Mouse (Mus musculus) embryo, embryonic 10.5 days (tissue): ENCODE measurements around the gene Suv39h1.
A peak's percentile ranks its signal among the peaks of the same experiment; 100 is the strongest.
"Not testable (repeated sequence)": the region's sequence is repeated elsewhere in the genome, so short reads cannot be mapped to it uniquely, and the experiment has no call there.

ENCODE experiments used
- DNase-seq: peaks from one replicate; pipeline ENCODE4 v3.0.0-alpha.2; 2015; ENCODE audit warnings: low spot score

Suv39h1 gene

DNA sequence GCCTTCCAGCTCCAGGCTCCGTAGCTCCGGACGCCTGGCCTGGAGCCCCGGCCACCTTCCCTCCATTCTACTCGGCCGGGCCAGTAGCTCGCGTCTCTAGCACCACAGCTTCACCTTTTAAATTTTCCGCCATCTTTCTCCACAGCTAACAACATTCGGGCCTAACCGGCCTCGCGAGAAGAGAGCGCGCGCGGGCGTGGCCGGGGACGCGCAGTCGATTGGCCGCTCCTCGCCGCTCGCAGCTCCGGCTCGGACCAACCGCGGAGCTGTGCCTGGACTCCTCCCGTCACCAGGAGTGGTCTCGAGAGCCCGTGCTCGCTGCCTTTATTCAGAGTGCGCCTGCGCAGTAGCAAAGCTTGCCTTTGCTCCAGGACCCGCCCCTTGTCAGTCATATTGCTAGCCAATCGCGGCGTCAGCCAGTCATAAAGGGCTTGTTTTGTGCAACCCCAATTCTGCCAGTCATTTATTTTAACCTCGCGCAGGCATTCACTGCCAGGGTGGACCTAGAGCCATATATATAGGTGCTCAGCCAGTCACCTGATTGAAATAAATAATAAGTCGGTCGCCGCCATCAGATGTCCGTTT lies at the start of gene Suv39h1:
Suv39h1 (minus strand) TSS at position 331 of the 585 bp plus-strand sequence.
- DNase-seq: peak; percentile 95

DNA sequence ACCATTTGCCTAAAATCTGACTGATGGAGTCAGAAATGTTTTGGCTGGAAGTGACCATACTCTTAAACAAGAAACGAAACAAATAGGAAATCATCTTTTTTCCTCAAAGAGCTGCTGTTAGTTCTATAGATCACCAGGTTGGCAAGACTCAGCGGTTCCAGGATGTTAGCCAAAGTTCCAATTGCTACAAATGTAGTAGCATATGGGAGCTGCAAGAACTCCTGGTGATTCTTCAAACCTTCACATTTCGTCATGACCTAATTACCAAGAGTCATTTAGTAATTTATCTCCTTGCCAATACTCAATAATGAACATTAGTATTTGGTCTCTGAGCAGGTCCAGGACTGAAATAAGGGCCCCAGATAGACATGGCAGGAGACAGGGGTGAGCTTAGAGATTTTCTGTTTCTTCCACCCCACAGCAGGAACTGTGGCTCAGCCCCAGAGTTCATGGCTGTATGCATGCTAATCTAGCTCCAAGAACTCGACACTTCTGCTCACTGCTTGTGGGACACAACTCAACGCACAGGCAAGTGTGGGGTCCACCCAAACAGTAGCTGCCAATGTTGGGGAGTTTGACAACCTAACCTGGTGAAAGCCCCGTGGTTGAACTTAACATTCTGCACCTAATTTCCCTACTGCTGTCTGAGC lies 49.4 kb upstream of the Suv39h1 start:
- no peak for DNase-seq

DNA sequence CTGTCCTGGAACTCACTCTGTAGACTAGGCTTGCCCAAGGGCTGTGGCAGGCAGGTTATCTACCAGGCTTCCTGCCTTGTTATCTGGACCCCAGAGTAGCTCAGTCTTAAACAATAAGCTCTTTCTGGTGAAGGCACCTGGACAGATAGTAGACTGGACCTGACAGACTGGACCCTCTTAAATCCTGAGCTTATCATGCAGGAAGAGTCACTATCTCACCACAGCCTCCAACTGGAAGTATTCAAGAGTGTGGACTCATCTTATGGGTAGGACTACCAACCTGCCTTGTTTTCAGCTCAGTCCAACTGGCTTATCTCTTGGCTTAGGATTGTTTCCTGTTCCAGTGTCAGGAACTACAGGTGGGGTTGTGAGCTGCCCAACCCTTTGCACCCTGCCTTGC lies 42.7 kb upstream of the Suv39h1 start:
- DNase-seq: no peak

DNA sequence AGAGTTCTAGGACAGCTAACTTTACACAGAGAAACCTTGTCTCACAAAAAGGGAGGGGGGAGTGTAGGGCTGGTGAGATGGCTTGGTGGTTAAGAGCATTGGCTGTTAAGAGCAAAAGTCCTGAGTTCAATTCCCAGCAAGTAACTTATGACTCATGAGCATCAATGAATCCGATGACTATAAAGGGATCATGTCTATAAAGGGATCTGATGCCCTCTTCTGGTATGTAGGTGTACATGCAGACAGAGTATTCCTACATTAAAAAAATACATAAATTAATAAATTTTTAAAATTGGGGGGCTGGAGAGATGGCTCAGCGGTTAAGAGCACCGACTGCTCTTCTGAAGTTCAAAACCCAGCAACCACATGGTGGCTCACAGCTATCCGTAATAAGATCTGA lies 40.7 kb upstream of the Suv39h1 start:
- DNase-seq: no peak

DNA sequence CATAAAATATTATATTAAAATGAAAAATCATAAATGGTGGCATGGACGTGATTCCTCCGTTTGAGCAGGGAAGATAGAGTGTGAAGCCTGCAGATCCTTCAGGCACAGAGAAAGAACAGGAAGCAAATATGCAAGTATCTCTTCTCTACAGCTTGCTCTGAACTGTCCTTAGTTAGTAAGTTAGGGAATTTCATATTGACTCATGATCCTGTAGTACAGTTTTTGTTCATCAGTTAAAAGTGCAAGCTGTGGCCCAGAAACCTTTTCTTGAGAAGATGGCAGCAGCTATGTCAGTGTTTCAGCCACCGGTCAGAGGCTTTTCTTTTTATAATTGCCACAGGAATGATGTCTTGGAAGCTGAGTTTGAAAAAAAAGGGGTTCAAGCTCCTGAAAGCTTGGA lies 30.5 kb upstream of the Suv39h1 start:
- no peak for DNase-seq

DNA sequence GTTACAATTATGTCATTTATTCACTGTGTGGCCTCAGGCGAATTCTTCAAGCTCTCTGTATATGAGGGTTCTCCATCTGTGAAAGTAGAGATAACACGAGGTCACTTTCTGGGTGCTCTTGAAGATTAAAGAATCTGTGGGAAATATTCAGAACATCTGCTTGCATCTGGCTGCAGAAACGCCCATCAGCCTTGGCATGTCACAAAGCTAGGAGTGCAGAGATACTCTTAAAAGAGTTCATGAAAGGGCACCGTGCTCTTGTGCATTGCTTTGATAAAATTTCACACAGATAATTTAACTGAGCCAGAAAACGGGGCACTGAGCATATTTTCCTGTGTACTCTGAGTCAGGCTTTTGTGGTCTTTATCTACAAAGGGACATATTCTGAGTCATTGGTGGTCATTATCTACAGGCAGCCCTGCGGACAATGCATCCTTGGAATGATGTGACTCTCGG lies 27.7 kb upstream of the Suv39h1 start:
- peak; percentile 3 for DNase-seq

DNA sequence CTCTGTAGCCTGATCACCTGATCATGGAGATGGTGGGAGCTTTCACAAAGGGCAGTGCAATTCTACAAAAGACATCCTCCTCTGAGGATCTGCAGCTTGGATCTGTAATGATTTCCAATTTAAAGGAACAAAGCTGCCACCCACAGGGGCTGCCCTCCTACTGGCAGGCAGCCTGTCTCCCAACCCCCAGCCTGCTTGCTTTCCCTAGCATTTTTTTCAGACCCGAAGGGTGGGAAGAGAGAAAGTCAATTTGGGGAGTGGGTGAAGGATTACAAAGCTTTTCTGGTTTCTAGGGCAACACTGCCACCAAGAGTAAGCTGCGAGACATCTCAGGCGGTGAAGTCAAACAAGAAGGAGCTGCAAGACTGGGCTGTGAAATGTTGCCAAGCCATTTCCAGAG lies 26.5 kb upstream of the Suv39h1 start:
- peak; percentile 90 for DNase-seq

DNA sequence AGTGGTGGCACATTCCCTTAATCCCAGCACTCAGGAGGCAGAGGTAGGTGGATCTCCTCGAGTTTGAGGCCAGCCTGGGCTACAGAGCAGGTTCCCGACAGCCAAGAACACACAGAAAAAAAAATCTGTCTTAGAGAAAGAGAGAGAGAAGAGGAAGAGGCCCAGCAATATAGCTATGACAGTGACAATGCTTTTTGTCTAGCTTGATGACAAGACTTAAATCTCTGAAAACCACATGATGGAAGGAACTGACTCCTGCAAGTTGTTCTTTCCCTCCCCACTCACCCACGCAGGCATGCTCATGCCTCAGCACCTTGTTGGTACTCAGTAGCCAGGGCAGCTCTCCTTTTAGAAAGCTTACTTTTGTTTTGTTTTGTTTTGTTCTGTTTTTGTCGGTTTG lies 24.9 kb upstream of the Suv39h1 start:
- no peak for DNase-seq

DNA sequence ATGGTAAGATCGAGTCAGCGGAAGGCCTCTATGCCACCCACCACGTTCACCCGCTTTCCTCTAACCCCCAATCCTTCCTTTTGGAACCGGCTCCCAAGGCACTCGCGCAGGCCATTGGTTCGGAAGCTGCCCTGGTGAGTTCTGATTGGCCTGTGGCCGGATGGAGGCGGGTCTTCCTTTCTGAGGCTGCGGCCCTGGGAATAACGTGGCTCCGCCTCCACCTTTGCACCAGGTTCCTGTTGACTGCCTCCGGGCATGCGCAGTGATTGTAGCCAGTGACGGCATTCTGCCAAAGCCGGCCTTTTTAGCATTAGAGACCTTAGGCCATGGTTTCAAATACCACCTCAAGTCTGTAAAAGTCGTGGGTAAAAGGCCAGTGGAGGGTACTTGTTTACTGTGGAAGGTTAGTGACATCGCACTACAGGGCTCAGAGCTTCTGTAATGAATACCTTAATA lies 22.3 kb upstream of the Suv39h1 start:
- peak; percentile 95 for DNase-seq

DNA sequence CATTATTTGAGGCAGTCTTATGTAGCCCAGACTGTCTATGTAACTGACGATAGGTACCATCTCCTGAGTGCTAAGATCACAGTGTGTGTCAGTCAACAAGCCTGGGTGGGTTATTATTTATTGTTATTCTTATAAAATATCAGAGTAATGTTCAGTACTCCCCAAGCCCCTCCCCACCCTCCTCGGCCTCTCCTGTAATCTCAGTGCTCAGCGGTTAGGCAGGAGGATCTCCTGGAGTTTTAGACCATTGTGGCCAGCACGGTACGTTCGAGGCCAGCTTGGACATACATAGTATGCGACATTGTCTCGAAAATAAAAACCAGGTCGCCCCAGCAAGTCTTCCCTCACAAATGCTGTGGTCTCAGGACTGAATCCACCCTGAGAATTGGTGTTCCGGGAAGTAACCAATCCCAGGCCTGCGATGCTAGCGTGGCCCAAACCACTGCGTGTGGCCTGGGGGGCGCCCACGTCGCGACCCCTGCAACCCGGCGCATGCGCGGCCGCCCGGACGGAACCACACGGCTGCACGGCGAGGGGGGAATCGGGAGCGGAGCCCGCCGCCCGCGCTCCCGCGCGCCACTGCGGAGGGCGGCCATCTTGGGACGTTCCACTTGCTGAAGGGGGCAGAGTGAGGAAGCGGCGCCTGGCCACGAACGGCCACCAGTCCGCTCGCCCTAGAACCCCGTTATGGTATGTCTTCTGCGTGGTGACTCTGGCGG lies 21.7 kb upstream of the Suv39h1 start:
- DNase-seq: not testable (repeated sequence)

DNA sequence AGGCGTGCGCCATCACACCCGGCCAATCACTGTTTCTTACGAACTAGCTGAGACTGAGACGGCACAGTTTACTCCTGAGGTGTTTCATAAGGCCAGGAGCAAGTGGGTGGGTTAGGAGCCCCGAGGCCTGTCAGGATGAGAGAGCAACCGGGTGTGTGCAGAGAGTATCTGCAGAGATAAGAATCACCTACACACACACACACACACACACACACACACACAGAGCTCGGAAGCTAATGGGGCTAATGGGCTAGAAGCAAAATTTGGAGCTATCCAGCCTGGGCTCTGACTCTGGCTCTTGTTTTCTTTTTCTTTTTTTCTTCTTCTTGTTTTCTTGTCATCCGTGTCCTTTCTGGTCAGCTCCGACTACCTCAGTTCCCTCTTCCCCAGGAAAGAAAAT lies 21.0 kb upstream of the Suv39h1 start:
- DNase-seq: no peak

DNA sequence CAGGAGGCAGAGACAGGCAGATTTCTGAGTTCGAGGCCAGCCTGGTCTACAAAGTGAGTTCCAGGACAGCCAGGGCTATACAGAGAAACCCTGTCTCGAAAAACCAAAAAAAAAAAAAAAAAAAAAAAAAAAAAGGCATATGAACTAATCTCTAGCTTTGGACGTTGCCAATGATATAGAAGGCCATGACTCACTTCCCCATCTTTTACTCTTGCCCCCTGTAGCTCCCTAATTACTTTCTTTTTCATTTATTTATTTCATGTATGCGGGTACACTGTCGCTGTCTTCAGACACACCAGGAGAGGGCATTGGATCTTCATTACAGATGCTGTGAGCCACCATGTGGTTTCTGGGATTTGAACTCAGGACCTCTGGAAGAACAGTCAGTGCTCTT lies 16.4 kb upstream of the Suv39h1 start:
- not testable (repeated sequence) for DNase-seq

DNA sequence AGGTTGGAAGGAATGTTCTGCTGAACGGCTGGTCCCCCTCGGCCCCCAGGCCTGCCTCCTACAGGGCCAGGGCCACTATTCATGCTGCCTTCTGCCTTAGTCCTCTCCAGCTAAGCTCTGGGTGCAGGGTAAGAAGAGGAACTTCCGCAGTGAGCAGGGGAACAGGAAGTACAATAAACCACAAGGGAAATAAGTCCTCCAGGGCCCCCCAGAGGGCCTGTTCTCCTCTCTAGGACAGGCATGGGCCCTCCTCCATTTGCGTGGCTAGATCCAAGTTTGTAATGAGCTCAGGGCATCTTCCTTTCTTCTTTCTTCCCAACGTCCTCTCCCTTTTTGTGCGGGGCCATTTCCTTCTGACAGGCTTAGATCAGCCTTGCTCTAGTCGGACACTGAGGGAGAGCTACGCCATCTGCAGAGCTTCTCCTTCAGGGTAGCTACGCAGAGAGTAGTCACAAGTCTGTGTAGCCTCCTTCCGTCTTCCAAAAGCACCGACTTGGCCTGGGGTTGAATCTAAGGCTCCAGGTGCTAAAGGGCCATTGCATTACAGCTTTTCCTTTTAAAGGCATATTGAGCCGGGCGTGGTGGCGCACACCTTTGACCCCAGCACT lies 15.9 kb upstream of the Suv39h1 start, which contains the start of gene Was:
Was (minus strand) TSS at position 153 of the 608 bp plus-strand sequence.
- no peak for DNase-seq

DNA sequence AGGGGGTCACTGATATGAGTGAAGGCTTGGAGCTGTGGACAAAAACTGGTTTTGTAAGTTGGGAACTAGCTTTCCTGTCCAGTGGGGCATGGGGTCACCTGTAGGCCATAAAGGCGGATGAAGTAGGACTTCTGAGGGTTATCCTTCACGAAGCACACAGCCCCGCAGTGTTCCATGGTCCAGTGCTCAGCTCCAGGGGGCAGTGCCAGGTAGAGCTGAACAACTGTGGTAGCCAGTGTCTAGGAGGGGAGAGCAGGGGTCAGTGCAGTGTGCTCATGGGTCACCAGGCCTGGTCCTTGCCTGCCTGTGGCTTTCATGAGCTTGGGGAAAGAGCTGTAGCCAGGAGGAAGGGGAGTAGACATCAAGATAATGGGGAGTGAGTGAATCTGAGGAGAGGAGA lies 15.2 kb upstream of the Suv39h1 start:
- DNase-seq: no peak

DNA sequence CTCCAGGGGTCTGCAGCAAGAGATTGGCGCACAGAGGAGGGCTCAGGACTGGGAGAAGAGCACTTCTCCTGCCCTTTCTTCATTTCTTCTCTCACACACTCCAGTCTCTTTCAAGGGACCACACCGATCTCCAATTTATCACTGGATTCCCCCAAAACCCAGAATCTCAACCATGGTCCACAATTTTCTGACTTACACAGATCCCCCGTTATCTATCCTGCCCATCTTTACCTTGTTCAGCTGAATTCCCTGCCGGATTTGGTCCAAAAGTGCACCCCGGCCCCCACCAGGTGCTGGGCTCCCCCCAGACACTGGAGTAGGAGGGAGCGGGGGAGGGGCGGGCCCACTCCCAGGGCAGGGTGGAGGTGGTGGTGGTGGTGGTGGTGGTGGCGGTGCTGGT lies 11.1 kb upstream of the Suv39h1 start:
- DNase-seq: no peak

DNA sequence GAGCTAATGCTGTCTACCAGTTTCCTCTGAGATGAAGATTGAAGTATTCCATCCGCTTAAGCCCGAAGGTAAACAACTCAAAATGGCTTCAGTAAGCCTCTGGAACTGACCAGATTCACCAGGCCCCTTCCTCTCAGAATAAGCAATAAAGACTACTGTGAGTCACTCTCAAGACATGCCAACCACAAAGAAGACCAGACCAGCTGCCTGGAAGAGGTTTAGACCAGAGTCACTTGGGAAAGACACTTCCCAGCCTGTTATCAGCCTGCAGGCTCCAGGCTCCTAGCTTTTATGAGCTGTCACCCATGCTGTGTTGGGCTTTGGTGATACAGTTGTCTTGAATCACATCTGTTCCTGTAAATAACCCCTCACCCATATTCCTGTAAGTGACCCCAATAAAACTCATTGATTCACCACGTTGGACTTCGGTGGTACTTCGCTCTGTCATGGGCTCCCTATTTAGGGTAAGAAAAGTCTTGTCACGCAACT lies 10.3 kb upstream of the Suv39h1 start:
- no peak for DNase-seq

DNA sequence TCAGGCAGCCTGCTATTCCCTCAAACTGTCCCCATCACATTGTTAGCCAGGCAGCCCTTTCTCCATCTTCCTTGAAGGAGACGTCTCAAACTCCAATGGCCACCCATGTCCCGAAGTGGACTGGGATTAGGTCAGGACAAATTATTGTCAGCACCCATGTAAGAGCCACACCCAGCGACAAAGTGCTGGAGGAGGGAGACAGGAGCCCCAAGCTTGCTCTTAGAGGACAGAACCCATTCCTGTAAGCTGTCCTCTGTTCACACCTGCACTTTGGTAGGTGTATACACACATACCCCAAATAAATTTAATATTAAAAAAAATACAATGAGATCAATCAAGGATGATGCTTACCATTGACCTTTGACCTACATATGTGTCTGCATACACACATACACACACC lies 544 bp upstream of the Suv39h1 start:
- DNase-seq: no peak

DNA sequence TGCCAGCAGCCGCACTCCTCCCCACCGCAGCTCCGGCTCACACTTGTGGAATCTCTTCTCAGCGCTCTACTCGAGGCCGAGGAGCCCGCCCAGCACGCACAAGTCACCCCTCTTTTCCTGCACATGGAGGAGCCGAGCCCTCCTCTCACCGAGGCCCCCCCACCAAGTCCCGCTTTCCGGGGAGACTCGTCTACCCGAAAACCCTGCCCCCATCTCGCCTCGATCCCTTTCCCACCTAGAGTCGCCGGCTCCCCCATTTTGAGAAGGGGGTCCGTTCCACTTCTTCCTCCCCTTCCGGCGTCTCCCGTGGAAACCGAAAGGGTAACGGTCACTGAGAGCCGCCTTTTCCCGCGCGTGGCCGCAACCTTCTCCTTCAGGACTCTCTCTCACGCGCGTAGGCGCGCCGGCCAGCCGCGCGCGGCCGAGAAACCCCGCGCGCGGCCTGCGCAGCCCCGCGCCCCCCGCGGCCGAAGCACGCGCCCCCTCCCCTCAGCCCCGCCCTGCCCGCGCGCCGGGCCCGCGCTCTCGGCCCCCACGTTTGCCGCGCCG lies 605 bp downstream of the Suv39h1 start:
- peak; percentile 48 for DNase-seq

DNA sequence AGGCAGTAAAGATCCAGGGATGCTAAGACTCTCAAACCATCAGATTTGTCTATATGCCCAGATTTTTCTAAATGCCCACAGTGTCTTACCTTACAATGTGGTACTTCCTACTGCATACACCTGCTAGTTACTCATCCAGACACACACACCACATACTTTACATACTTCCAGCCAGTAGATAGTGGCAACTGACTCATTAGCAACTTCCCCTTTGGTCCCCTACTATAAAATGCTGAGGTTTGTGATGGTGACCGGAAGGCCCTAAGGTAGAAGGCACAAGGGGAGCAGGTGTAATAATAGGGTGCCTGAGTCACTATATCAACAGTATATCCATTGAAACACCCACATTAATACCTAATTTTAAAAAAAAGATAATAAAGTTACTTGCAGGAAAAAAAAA lies 5.4 kb downstream of the Suv39h1 start:
- DNase-seq: no peak

DNA sequence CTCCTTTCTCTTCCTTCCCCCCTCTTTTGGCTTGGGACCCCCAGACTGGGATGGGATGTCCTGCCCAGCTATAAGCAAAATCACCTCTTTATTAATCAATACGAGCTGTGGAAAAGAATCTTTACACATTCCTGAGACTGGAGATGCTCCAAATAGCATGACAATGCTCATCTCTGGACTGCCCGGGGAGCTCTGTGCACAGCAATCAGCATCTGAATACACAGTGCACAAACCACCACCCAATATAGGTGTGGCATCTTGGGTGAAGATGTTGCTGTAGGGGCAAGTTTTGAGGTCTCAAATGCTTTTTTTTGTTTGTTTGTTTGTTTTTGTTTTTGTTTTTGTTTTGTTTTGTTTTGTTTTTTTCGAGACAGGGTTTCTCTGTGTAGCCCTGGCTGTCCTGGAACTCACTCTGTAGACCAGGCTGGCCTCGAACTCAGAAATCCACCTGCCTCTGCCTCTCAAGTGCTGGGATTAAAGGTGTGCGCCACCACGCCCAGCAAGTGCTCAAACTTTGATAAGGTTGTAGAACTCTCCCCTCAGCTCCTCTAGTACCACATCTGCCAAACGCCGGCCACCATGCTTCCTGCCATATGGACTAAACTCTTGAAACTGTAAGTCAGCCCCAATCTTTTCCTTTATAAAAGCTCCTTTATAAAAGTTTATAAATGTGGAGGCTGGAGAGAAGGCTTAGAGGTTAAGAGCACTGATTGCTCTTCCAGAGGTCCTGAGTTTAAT lies 23.3 kb downstream of the Suv39h1 start:
- not testable (repeated sequence) for DNase-seq

DNA sequence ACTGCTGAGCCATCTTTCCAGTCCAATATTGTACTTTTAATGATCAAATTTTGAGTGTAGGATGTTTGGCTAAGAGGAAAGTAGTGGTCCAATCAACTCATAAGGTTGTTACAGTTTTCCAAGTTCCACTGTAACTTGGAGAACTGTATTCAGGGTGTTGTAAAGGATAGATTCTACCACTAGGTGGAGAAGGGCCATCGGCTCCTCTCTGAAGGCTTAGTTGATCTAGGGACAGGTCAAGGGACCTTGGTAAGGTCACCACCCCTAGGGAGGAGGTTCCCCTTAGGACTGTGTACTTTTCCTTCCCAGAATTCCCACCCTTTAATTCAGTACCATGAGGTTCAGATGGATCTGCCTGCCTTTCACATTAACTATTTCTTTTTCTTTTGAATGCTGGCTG lies 41.6 kb downstream of the Suv39h1 start:
- no peak for DNase-seq

DNA sequence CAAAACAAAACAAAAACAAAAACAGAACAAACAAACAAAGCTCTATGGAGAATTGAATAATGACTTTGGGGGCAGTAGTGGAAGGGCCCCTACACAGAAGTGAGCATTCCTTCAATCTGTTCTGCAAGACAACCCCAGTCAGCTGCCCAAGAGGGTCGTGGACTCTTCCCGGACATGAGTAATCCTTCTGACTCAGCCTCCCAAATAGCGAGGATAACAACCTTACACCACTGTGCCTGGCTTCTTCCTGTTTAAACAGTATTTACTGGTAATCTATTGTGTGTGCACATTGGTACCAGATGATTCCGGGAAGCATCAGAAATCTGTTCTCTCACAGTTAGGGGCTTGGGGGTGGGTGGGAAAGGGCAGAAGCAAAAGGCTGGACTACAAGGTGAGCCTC lies 47.7 kb downstream of the Suv39h1 start:
- no peak for DNase-seq
